Mouse (Mus musculus) thymus, adult 18-20 months (tissue): ENCODE measurements around the gene Abcf1.
"Not testable (repeated sequence)": the region's sequence is repeated elsewhere in the genome, so short reads cannot be mapped to it uniquely, and the experiment has no call there.

Experiments
- DNase-seq, 2 experiments: peaks; one replicate each; pipeline ENCODE4 v3.0.0; 2022; ENCODE audit warnings: mixed read lengths in 2 of 2

The Abcf1 gene

GRCm38 (mm10) chr17:35969418-35970389 is at the start of gene Abcf1:
TSS of gene Abcf1 (minus strand) at chr17:35969761.
- DNase-seq: peak; percentile 97 to 98

GRCm38 (mm10) chr17:36018979-36019378 is 49.4 kb upstream of the Abcf1 start:
- DNase-seq: no peak

- DNase-seq: no peak
These were observed 47.5 kb upstream of the Abcf1 start for GRCm38 (mm10) chr17:36017046-36017445.

- DNase-seq: no peak
These were observed 45.4 kb upstream of the Abcf1 start for GRCm38 (mm10) chr17:36014977-36015376.

- DNase-seq: not testable (repeated sequence)
These were observed 34.8 kb upstream of the Abcf1 start for GRCm38 (mm10) chr17:36004409-36004808.

- no peak for DNase-seq
These were observed 33.8 kb upstream of the Abcf1 start for GRCm38 (mm10) chr17:36003331-36003730.

- DNase-seq: no peak
These were observed 32.4 kb upstream of the Abcf1 start for GRCm38 (mm10) chr17:36001966-36002365.

GRCm38 (mm10) chr17:36001121-36001897 is 31.7 kb upstream of the Abcf1 start:
- DNase-seq: no peak

- no peak for DNase-seq
These were observed 30.8 kb upstream of the Abcf1 start for GRCm38 (mm10) chr17:36000349-36000748.

- DNase-seq: peak; percentile 63 to 88
These were observed 29.8 kb upstream of the Abcf1 start for GRCm38 (mm10) chr17:35999356-35999755.

- DNase-seq: no peak
These were observed 29.2 kb upstream of the Abcf1 start for GRCm38 (mm10) chr17:35998545-35999305.

- peak in 1 of 2 experiments; percentile 55 for DNase-seq
These were observed 28.4 kb upstream of the Abcf1 start for GRCm38 (mm10) chr17:35997713-35998510.

- peak; percentile 89 to 96 for DNase-seq
These were observed 27.4 kb upstream of the Abcf1 start for GRCm38 (mm10) chr17:35996949-35997348.

- no peak for DNase-seq
These were observed 25.3 kb upstream of the Abcf1 start for GRCm38 (mm10) chr17:35994879-35995240.

- DNase-seq: peak; percentile 70 to 81
These were observed 24.8 kb upstream of the Abcf1 start for GRCm38 (mm10) chr17:35994175-35994878.

GRCm38 (mm10) chr17:35993675-35994074 is 24.1 kb upstream of the Abcf1 start:
- DNase-seq: peak; percentile 54 to 60

GRCm38 (mm10) chr17:35991781-35992180 is 22.2 kb upstream of the Abcf1 start:
- no peak for DNase-seq

- DNase-seq: no peak
These were observed 12.2 kb upstream of the Abcf1 start for GRCm38 (mm10) chr17:35981776-35982175.

- peak; percentile 45 to 61 for DNase-seq
These were observed 10.8 kb upstream of the Abcf1 start for GRCm38 (mm10) chr17:35980363-35980754.

- peak; percentile 75 to 82 for DNase-seq
These were observed 10.1 kb upstream of the Abcf1 start, which contains the start of the genes Gnl1 and Prr3 for GRCm38 (mm10) chr17:35979401-35980362. TSS of gene Gnl1 (plus strand) at chr17:35979851. TSS of gene Prr3 (minus strand) at chr17:35980236.
